Mouse (Mus musculus): ENCODE measurements at regions not wholly inside any gene's neighbourhood (a gene's known extent, or its start where the extent isn't known, plus 50 kb on each side); places are given as distances from the start of the nearest gene placed in this dataset.

- Histone ChIP-seq H3K9me3 (replicated peaks; ENCODE audit: control insufficient read depth, low read length) (no peaks in the 10 kb centered on the region), H3K4me3 (ENCODE audit: low read depth, low read length) (no peak overlapping the region), H3K9ac (replicated peaks; ENCODE audit: low read length) (no peak overlapping the region), H3K27me3 (ENCODE audit: control insufficient read depth, insufficient read depth, low read length) (no peaks in the 10 kb centered on the region), H3K4me2 (ENCODE audit: low read depth, low read length) (no peak overlapping the region), H3K4me1 (ENCODE audit: control insufficient read depth, insufficient read depth, low read length) (no peaks in the 10 kb centered on the region), H3K36me3 (replicated peaks; ENCODE audit: control insufficient read depth, insufficient read depth, low read depth, low read length) (no peaks in the 10 kb centered on the region), H3K27ac (replicated peaks; ENCODE audit: low read depth, low read length) (no peak overlapping the region)
- DNase-seq (ENCODE audit: low spot score) (no peak), ATAC-seq (replicated peaks; ENCODE audit: insufficient number of reproducible peaks, low FRiP score, low TSS enrichment, low read depth) (no peak)
- WGBS = 87% methylated on average over 5 of the region's 5 CpGs
Observed at GRCm38 (mm10) chr10:87761528-87762030, 96.5 kb upstream of the Igf1 start.

- 53% methylated on average over 4 of the region's 4 CpGs for WGBS
- ATAC-seq (replicated peaks; ENCODE audit: insufficient number of reproducible peaks, low FRiP score, low TSS enrichment, low read depth) = no peak
- H3K9me3 ChIP-seq (replicated peaks; ENCODE audit: control insufficient read depth, low read length) = no peaks in the 10 kb centered on the region
- H3K27me3 ChIP-seq (ENCODE audit: control insufficient read depth, insufficient read depth, low read length) = no peaks in the 10 kb centered on the region
- H3K9ac ChIP-seq (replicated peaks; ENCODE audit: low read length) = no peak overlapping the region
- H3K4me2 ChIP-seq (ENCODE audit: low read depth, low read length) = no peak overlapping the region
- no peak for DNase-seq (ENCODE audit: low spot score)
- no peaks in the 10 kb centered on the region for H3K4me1 ChIP-seq (ENCODE audit: control insufficient read depth, insufficient read depth, low read length)
- no peak overlapping the region for H3K27ac ChIP-seq (replicated peaks; ENCODE audit: low read depth, low read length)
- no peaks in the 10 kb centered on the region for H3K36me3 ChIP-seq (replicated peaks; ENCODE audit: control insufficient read depth, insufficient read depth, low read depth, low read length)
- no peak overlapping the region for H3K4me3 ChIP-seq (ENCODE audit: low read depth, low read length)
Observed at GRCm38 (mm10) chr10:87787521-87787920, 70.5 kb upstream of the Igf1 start.

GRCm38 (mm10) chr10:87792346-87792745 is 65.7 kb upstream of the Igf1 start:
- Histone ChIP-seq H3K36me3 (replicated peaks; ENCODE audit: control insufficient read depth, insufficient read depth, low read depth, low read length) (no peaks in the 10 kb centered on the region), H3K9ac (replicated peaks; ENCODE audit: low read length) (no peak overlapping the region), H3K9me3 (replicated peaks; ENCODE audit: control insufficient read depth, low read length) (no peaks in the 10 kb centered on the region), H3K27me3 (ENCODE audit: control insufficient read depth, insufficient read depth, low read length) (no peaks in the 10 kb centered on the region), H3K4me2 (ENCODE audit: low read depth, low read length) (no peak overlapping the region), H3K4me1 (ENCODE audit: control insufficient read depth, insufficient read depth, low read length) (no peaks in the 10 kb centered on the region), H3K27ac (replicated peaks; ENCODE audit: low read depth, low read length) (no peak overlapping the region), H3K4me3 (ENCODE audit: low read depth, low read length) (no peak overlapping the region)
- ATAC-seq (replicated peaks; ENCODE audit: insufficient number of reproducible peaks, low FRiP score, low TSS enrichment, low read depth) = no peak
- no peak for DNase-seq (ENCODE audit: low spot score)

- H3K27ac ChIP-seq (replicated peaks; ENCODE audit: low read depth, low read length) = no peak overlapping the region
- no peak overlapping the region for H3K9ac ChIP-seq (replicated peaks; ENCODE audit: low read length)
- H3K4me2 ChIP-seq (ENCODE audit: low read depth, low read length) = no peak overlapping the region
- H3K9me3 ChIP-seq (replicated peaks; ENCODE audit: control insufficient read depth, low read length) = no peaks in the 10 kb centered on the region
- ATAC-seq (replicated peaks; ENCODE audit: insufficient number of reproducible peaks, low FRiP score, low TSS enrichment, low read depth) = no peak
- no peaks in the 10 kb centered on the region for H3K4me1 ChIP-seq (ENCODE audit: control insufficient read depth, insufficient read depth, low read length)
- DNase-seq (ENCODE audit: low spot score) = no peak
- H3K36me3 ChIP-seq (replicated peaks; ENCODE audit: control insufficient read depth, insufficient read depth, low read depth, low read length) = no peaks in the 10 kb centered on the region
- no peak overlapping the region for H3K4me3 ChIP-seq (ENCODE audit: low read depth, low read length)
- 80% methylated on average over 5 of the region's 5 CpGs for WGBS
- no peaks in the 10 kb centered on the region for H3K27me3 ChIP-seq (ENCODE audit: control insufficient read depth, insufficient read depth, low read length)
Observed at GRCm38 (mm10) chr10:87803936-87804791, 53.9 kb upstream of the Igf1 start.

- Histone ChIP-seq H3K4me1 (ENCODE audit: control insufficient read depth, insufficient read depth, low read length) (no peaks in the 10 kb centered on the region), H3K27me3 (ENCODE audit: control insufficient read depth, insufficient read depth, low read length) (no peaks in the 10 kb centered on the region), H3K4me2 (ENCODE audit: low read depth, low read length) (no peak overlapping the region), H3K27ac (replicated peaks; ENCODE audit: low read depth, low read length) (no peak overlapping the region), H3K4me3 (ENCODE audit: low read depth, low read length) (no peak overlapping the region), H3K9ac (replicated peaks; ENCODE audit: low read length) (no peak overlapping the region), H3K36me3 (replicated peaks; ENCODE audit: control insufficient read depth, insufficient read depth, low read depth, low read length) (no peaks in the 10 kb centered on the region), H3K9me3 (replicated peaks; ENCODE audit: control insufficient read depth, low read length) (no peaks in the 10 kb centered on the region)
- ATAC-seq (replicated peaks; ENCODE audit: insufficient number of reproducible peaks, low FRiP score, low TSS enrichment, low read depth) (no peak), DNase-seq (ENCODE audit: low spot score) (no peak)
- 97% methylated on average over 1 of the region's 1 CpGs for WGBS
Observed at GRCm38 (mm10) chr10:87804792-87805082, 53.3 kb upstream of the Igf1 start.

Measured in embryonic facial prominence, embryonic 11.5 days (tissue).